Mouse (Mus musculus) liver, adult 2 months (tissue): ENCODE data around the gene Mtmr10.

Experiments
- CTCF ChIP-seq: fragments of 200-500 bp; IDR thresholded peaks from 2 replicates; pipeline ENCODE4 v1.5.1; 2011; ENCODE audit warnings: low read depth, low read length, control low read depth
- POLR2A ChIP-seq: fragments of 200-500 bp; IDR thresholded peaks from 2 replicates; pipeline ENCODE4 v1.6.1; 2011; ENCODE audit warnings: low read length, control low read depth; ENCODE audit not compliant: insufficient read depth; ENCODE audit errors: extremely low read depth

DNA sequence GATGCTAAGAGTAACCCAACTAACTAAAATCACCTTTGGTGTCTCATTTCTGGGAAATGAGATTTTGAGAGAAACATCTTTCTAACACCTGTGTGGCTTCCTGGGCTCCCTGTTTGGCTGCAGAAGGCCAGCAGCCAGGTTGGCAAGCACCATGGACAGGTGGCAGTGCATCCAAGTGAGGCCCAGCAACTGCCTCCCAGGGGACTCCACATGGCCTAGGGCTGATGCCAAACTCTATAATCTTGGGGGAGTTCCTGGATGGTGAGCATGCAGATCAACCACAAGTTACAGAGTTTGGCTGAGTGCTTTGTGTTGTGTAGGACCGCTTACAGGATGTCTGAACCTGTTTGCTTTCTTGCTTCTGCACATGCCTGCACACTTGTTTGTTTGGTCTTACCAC, 45.2 kb downstream of the Mtmr10 start:
- TF ChIP-seq CTCF, result no peak
- no peak for TF ChIP-seq POLR2A
